Mouse (Mus musculus) CH12.LX (cell line): Measurements from ENCODE around the gene Vps37b.

Source experiments
- POLR2A ChIP-seq: IDR thresholded peaks from 2 replicates; pipeline ENCODE4 v1.6.1; 2011; ENCODE audit warnings: low read depth, mild to moderate bottlenecking, improper control_type of control experiment, low read length
- ZMIZ1 ChIP-seq: IDR thresholded peaks from 2 replicates; pipeline ENCODE4 v1.6.1; 2012; ENCODE audit warnings: low read depth, mild to moderate bottlenecking, inconsistent platforms, low read length, improper control_type of control experiment

DNA sequence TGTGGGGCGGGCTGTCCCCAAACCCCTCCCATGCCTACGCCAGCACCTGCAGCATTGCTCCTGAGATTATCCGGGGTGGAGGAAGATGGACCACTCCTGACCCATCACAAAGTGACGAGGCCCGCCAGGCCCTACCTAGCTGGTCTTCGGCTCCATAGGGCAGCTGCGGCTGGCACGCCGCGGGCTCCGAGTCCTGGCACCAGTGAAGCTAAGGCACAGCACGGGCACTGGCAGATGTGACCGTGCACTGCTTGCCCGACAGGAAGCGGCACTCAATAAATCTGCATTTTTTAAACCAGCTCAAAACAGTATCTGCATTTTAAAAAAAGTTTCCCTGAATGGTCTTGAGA is 26.9 kb downstream of the Vps37b start:
- TF ChIP-seq POLR2A, result no peak
- no peak for TF ChIP-seq ZMIZ1
